Mouse (Mus musculus) kidney, postnatal 25 days (tissue): ENCODE results near the gene Ubxn10.
A peak's percentile ranks its signal among the peaks of the same experiment; 100 is the strongest.

ENCODE experiments used
- DNase-seq, 2 experiments: peaks; one replicate each; pipeline ENCODE4 v3.0.0; 2021; ENCODE audit warnings: mixed read lengths in 2 of 2

Gene Ubxn10

DNA sequence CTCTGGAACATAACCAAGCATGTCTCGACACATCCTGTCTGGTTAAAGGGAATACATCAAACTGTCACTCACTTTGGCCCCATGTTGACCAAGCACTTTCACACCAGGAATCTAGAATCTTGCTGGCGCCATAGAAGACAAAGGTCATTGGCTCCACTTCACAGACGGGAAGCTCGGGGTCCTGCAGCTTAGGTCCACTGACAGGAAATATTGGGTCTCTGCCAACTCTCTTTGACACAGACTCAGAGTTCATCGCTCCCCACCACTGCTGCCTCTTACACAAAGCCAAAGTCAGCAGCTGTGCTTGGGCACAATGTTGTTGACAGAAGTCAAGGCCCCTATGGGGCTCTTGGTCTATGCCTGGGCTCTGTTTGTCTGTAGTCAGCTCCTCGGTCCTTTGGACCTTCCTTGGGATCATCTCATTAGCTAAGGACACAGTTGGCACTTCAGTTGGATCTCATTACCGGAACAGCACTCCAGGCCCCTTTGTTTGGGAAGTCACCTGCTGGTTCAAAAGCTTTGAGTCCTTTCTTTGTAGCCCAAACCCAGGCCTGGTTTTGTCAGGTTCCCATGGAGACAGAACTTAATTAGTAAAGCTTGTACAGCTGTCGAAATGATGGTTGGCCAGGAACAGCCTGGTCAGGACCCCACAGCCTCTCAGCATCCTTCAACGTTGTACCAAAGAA, 7.8 kb downstream of the Ubxn10 start:
- DNase-seq: peak; percentile 78 to 91

DNA sequence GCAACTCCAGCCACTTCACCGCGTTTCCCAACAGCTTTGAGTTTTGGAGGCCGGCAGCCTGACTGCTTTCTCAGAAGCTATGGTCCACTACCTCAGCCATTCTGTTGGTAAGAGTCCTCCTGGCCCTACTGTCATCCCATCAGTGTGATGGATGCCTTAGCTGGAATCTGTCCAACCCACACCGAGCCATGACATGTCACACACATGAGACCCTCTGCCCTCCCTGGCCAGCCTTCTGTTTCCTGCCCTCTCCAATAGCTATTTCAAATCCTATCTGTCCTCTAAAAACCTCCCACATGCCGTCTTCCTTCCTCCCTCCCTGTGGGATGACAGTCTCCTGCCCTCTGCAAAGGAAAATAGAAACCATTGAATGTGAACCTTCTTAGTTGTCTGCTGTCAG, 11.2 kb downstream of the Ubxn10 start:
- peak; percentile 56 to 66 for DNase-seq

DNA sequence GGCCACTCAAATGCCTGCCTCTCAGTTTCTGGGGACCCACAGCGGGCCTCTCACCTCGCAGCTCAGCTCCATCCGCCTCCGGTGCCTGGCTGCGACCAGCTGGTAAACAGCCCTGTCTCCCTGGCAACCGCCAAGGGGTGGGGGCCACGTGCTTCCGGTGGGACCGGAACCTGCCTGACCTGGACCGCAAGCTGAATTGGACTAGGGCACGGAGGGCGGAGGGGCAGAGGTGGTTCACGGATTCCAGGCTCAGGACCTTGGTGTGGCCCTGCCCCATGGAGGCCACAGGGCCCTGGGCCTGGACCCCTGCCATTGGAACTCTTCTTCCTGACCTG, 11.9 kb downstream of the Ubxn10 start:
- DNase-seq: peak; percentile 90 to 97

DNA sequence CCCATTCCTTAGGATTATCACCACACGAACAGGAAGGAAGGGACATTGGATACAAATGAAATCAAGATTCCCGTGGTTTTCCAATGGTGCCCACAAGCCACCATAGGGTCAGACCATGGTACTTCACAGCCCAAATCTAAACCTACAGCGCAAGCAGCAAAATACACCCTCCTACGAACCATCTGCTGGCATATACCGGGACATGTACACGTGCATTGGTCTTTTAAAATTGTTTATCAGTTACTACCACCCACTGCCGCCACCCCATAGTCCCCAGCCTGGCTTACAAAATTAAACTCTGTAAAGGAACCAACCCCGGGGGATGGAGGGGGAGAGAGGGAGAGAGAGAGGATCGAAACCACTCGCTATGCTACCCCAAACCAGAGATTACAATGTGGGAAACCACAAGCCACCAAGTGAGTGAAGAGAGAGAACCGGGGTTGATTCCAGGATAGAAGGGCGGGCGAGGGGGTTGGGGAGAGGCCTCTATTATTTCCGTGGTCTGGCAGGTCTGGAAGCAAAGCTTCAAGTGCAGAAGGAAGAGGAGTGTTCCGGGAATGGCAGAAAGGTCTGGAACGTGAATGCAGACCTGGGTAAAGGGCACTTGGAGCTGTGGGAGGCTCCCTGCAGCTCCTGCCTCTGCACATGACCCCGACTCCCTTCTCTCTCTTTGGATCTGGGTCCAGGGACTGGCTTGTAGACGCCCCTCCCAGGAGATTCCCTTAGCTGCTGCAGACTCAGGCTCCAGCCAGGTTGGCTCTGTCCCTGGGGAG, 12.4 kb downstream of the Ubxn10 start, which contains the start of gene Pla2g2c:
Gene Pla2g2c (plus strand): TSS at position 439 of the 773 bp plus-strand sequence.
- no peak for DNase-seq

DNA sequence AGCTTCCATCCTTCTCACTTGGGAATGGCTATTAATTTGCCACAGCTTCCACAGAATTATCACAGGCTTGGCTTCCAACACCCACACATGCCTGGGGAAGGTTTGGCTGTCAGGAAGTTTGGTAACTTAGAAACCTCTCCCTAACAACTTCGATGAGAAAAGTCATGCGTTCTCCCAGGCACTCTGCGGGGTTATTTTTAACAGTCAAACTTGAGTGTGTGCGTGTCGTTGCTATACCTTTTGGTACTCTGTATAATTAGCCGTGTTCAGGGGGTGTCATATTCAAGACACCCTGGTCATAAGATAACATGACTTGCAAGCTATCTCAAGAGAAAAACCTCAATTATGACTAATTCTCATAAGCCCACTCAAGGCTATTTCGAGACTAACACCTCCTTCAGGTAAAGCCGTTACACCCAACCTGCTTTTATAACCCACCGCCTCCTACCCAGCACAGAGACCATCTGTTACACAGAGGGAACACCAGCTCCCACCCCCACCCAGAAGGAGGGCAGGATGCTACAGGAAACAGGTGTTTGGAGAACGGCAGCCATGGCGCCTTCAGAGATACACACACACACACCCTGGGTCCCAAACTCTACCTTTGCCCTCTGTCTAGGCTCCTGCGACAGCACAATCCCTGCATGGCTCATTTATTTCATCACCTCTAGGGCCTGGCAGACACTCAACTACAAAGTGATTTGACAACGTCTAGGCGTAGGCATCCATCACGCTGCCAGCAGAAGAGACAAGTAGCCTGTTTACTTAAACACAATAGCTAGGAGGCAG, 13.3 kb downstream of the Ubxn10 start:
- peak; percentile 71 to 81 for DNase-seq

DNA sequence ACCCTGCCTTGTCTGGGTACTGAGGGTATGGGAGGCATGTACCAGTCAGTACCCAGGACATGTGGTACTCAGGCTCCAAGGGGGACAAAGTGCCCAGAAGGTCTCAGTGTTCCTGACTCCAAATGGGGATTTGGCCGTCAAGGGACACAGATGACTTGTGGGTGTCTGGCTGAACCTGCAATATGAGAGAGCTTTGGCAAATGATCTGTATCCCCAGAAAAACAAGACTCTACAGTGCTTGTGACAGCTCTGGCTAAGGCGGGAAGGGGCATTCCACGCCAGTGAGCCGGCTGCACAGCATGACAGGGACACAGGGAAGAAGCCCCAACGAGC, 17.7 kb downstream of the Ubxn10 start:
- no peak for DNase-seq

DNA sequence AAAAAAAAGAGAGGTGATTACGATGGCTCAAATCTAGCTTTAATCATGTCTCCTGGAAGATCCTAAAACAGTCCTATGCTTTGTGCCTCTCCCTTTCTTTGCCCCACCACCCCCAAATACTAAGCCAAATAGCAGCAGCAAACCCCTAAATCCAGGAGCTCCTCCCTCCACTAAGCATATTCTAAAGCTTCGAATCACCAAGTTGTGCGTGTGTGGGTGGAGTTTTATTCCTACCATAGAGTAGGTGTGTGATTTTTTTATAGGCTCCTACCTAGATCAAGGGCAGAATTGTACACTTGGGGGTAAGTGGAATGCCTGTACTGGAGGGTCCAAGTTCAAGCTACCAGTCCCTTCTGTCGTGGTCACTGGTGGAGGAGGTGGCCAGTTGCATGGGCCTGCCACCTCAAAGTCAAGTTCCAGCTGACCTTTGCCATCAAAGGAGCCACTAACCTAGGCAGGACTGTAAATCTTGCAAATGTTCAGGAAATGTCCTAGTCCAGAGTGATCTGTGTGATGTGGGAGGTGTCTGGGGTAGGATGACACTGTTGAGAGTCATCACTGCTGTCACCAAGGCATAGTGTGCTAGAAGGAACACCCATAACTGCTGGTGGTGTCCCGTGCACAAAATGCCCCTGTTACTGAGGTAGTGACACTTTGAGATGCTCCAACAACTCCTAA, 18.2 kb downstream of the Ubxn10 start:
- no peak for DNase-seq

DNA sequence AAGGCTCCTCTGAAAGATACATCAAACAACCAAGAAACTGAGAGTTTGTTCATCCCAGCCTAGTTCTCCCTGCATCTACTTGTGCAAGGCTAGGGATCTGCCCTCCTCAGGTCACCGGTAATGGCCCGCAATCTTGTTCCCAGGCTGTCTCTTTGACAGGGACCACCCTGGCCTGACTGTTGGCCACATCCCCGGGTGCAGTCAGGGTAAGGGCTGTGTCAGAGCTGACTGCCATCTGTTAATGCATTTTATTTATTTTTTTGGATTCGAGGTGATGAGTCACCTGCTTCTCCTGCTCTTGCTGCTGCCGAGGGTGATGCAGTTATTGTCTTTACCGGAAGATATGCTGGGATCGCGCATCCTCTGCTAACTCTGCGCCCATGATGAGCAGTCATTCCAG, 20.3 kb downstream of the Ubxn10 start:
- no peak for DNase-seq

DNA sequence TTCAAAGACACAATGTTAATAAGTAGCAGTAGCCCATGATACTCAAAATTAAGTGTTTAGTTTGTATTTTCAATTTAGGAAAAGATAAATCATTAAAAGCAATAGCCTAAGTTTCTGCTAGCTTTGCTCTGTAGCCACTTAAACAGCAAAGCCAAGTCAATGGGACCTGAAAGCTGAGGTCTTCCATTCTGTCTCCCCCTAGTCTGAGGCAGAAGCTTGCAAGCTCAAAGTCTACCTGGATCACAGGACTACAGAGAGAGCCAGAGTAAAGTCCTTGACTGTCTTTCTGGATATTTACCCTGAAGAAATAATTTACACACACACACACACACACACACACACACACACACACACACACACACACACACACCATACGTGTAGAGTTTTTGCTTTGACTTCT, 22.8 kb downstream of the Ubxn10 start:
- DNase-seq: peak in 1 of 2 experiments; percentile 45

DNA sequence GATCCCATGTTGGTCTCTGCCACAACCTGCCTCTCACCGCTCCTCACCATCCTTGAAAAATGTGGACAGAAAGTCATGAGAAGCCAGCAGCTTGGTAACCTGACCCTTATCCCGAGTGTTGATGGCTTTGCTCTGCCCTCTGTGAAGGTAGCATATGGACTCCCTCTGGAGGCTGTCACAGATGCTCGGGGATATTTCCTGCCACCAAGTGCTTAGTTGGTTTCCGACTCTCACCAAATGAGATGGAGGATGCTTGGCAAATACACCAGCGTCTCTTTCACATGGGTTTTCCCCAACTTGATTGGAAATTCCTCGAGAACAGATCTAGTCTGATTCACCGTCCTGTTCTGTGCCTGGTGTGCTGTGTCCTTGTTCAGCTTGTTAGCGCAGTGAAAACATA, 24.3 kb downstream of the Ubxn10 start:
- no peak for DNase-seq

DNA sequence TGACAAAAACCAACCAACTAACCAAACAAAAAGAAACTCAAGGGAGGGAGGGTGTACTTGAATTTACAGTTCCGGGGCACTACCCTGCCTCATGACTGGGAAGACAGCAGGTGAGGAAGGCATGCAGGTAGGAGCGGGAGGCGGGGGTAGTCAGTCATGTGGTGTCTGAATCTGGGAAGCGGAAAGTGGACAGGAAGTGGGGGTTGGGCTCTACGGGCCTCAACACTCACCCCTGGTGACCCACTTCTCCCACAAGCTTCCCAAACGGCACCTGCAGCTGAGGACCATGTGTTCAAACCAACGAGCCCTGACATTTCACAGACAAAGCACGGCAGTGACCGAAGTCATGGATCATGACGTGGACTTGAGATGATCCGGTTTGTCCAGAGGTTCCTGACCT, 24.9 kb downstream of the Ubxn10 start:
- no peak for DNase-seq

DNA sequence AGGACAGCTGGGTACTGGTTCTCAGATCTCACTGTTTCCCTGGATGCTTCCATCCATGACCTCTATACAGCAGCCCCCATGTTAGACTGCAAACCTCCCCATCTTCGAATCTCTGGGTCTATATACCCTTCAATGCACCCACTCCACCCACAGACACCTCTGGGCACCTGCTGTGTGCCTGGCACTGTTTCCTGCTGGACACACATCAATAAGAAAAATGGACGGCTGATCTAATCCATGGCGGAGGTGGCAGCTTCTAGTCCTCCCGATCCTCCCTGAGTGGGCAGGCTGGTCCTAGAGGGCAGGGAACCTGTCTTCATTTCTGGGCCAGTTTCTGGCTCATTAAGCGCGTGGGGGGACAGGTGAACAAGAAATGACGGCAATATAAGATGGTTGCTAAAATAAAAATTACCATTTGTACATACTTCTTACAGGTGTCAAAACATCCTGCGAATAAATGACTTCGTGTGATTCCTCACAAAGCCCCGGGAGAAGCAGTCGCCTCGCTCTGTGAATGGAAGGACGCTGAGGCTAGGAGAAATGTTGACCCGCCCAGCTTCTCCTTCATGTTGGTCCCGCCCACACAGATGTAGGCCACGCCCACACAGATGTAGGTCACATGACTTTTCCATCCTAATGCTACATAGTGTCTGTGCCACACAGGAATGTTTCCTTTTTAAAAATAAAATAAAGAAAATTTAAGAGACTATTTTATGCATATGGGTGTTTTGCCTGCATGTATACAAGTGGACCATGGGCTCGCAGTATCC, 25.7 kb downstream of the Ubxn10 start:
- DNase-seq: no peak

DNA sequence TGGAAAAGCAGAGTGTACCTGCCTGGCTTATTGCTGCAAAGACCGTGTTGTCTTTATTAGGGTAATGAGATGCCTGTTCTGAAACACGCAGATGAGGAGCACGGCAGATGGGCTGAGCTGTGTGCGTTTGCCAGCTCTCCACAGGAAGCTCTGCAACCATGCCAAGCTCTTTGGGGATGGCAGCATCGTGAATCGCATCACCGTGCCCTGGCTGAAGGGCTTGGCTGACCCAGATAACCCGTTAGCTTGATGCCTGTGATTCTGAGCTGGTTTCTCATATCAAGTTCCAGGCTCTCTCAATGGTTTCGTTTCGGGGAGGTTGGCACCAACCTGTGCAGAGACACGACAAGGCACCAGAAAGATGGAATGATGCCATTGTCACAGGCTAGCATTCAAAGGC, 26.3 kb downstream of the Ubxn10 start:
- DNase-seq: no peak

DNA sequence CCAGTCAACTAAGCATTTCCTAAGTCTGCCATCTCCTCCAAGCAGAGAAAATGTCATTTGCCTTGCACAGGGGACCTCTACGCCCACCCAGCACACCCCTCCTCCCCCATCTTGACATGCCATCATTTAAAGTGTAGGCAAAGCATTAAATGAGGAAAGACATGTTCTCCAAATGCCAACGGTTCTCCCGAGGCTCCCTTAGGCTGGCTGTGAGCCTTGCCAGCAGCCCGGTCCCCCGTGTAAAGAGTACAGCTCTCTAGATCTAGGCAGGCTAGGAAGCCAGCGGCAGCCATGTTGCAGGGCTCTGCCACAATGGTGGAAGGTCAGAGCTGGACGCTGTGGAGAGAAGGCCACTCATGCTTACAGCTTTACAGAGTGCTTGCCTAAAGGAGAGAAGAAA, 27.0 kb downstream of the Ubxn10 start:
- no peak for DNase-seq

DNA sequence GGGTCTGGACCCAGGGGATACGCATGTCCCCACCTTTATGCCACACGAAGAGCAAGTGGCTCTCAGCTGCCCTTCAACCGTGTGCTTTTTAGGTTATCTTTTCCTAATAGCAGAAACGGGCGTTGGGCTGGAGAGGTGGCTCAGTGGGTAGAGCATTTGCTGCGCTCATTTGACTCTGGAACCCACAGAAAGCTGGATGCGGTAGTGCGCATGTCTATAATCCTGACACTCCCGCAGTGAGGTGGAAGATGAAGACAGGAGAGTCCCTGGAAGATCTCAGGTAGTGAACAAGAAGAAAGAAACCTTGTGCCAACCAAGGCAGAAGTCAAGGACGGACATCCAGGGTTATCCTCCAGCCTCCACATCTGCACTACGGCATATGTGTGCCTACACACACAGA, 27.7 kb downstream of the Ubxn10 start:
- DNase-seq: no peak

DNA sequence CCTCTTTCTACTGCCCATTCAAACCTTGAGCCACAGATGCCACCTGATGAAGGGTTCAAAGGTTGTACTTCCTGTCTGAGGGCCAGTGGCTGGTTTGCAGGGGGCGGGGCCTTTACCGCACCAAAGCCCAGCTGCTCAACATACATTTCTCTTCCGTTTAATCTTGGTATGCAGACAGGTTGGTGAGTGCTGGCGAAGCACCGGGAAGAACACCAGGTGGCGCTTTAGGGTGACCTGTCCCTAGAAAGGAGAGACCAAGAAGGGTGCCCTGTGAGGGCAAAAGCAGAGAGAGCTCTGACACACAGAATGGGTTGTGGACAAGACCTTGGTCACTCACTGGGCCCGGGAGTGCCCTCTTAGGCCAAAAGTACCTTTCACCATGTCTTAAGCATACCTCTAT, 28.3 kb downstream of the Ubxn10 start:
- DNase-seq: peak; percentile 77 to 84

DNA sequence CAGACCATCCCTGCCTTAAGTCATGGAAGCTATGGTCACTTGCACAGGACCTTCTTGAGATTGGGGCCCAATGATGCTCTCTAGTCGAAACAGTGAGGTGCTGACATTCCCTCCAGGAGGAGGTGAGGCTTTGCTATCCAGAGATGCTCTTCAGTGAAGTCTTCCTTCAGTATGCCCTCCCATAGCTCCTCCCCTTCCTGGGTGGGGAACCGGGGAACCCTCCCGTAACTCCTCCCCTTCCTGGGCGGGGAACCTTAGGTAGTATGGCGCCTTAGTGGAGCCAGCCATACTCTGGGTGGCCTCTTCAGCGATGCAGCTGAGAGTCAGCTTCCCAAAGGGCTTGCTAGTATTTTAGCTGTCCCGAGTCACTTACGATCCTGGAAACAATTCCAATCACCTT, 30.3 kb downstream of the Ubxn10 start:
- no peak for DNase-seq

DNA sequence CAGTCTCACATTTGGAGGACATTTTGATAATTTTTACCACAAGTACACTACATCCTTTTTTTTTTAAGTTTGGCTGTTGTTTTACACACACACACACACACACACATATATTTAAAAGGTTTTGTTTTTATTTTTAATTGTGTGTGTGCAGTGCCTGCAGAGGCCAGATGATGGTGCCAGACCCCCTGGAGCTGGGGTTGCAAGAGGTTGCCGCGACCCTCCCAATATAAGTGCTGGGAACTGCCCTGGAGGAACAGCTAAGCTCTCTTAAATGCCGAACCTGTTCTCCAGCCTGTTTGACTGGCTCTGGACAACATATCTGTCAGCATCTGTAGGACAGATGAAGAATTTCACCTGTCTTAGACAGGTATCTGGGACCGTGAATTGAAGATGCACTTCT, 32.8 kb downstream of the Ubxn10 start:
- DNase-seq: no peak

DNA sequence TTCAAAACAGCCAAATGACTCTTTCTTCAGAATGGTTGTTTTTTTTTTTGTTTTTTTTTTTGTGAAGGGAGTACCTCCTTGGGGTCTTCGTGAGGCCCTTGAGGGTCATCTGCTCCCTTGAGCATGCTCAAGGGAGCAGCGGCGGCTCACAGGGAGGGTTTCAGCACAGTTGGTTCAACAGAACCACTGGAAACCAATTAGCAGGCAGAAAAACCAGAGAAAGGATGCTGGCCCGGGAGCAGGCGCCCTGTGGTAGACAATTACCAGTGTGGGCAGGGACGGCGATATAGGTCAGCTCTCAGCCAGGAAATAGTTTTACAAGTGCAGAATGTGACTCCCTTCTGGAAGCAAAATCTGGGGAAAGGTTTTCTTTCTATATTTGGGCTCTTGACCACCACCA, 33.4 kb downstream of the Ubxn10 start:
- no peak for DNase-seq

DNA sequence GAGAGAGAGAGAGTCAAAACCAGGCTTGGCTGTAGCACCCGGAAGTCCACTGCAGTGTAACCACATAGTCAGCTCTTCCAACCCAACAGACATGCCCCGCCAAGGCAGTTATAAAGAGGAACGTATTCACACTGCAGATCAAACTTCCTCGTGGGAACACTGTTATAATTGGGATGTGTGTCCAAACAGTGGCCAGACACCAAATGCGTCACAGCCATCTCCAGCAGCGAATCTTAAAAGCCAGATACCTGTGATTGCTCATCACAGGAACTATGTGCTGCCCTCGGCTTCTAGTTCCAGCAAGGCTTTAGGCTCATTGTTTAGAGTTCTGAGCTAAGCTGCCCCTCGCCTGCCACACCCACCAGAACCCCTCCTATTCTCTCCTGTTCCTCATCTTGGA, 34.4 kb downstream of the Ubxn10 start:
- DNase-seq: no peak

DNA sequence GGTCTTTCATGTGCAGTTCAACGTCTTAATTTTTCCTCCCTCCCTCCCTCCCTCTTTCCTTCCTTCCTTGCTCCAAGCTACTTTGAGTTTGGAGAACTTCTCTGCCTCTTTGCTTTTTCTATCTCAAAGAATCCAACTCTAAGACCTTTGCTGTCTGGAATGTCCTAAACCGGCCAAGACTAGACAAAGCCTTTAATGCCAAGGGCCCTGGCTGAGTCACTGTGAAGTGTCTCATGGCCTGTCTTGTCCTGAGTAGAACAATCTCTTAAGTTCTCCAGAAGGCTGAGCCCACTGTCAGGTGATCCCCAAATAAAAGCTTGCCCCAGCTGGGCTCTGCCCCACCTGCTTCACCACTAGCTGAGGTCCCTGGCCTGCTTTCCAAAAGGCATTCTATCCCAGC, 34.9 kb downstream of the Ubxn10 start:
- DNase-seq: no peak

DNA sequence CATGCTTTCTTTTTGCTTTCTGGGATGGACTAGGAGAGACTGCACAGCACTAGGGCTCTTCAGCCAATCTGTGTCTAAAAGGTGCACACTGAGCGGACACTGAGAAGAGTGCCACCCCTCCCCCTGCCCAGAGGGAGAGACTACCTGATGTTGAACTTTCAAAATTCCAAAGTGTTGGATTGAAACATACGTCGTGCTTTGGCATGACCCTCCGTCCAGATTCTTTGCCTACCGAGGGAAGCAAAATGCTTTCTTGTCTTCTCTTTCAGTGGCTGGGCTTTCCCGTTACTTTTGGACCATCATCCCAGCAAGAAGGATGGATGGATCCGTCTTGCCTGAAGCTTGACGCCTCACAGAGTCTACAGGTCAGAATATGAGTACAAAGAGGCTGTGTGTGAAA, 35.9 kb downstream of the Ubxn10 start:
- DNase-seq: no peak
